Mouse (Mus musculus) spleen, adult 2 months (tissue): Measurements from ENCODE around the gene Chrna9. TPM values are rescaled to one million over a fixed set of nuclear protein-coding genes. Genes with fewer than 3 reads are reported as not detected.

Experiments
- DNase-seq, 2 experiments: peaks; one replicate each; pipeline versions ENCODE4 v3.0.0 to v3.0.0-alpha.2; 2012 to 2021; ENCODE audit warnings: low spot score in 2 of 2, low read depth in 1 of 2
- H3K27ac ChIP-seq: fragments of 200-500 bp; 2 replicates; pipeline ENCODE4 v1.5.1; 2012; ENCODE audit warnings: low read length, inconsistent platforms; ENCODE audit not compliant: insufficient read depth
- H3K27me3 ChIP-seq: fragments of 200-500 bp; 2 replicates; pipeline ENCODE4 v1.6.1; 2012; ENCODE audit warnings: mild to moderate bottlenecking, moderate library complexity, low read length, inconsistent platforms; ENCODE audit not compliant: control insufficient read depth, insufficient read depth
- H3K36me3 ChIP-seq: fragments of 200-500 bp; 2 replicates; pipeline ENCODE4 v1.6.1; 2012; ENCODE audit warnings: mild to moderate bottlenecking, low read length, inconsistent platforms; ENCODE audit not compliant: control insufficient read depth, insufficient read depth
- H3K4me1 ChIP-seq: fragments of 200-500 bp; 2 replicates; pipeline ENCODE4 v1.6.1; 2011; ENCODE audit warnings: inconsistent platforms; ENCODE audit not compliant: control insufficient read depth, insufficient read depth, insufficient read length
- H3K4me3 ChIP-seq: fragments of 200-500 bp; 2 replicates; pipeline ENCODE4 v1.5.1; 2011; ENCODE audit warnings: mild to moderate bottlenecking, inconsistent platforms; ENCODE audit not compliant: insufficient read depth, insufficient read length; ENCODE audit errors: extremely low read depth
- CTCF ChIP-seq: fragments of 200-500 bp; IDR thresholded peaks from 2 replicates; pipeline ENCODE4 v1.5.1; 2011; ENCODE audit warnings: mild to moderate bottlenecking, inconsistent platforms; ENCODE audit not compliant: insufficient read depth, insufficient read length, insufficient replicate concordance; ENCODE audit errors: extremely low read depth
- POLR2A ChIP-seq: fragments of 200-500 bp; IDR thresholded peaks from 2 replicates; pipeline ENCODE4 v1.6.1; 2011; ENCODE audit warnings: low read depth, low read length, inconsistent platforms
- WGBS: fragments of 180-500 bp; shearing (Covaris S2); methylation state at CpG from one replicate; pipeline ENCODE4 v1.1.7; 2018; 5-methylcytosine and 5-hydroxymethylcytosine counted together
- polyA plus RNA-seq: library from polyadenylated mRNA; depleted of rRNA; stranded (reverse); fragments of >200 nt; gene quantifications from 2 replicates; pipeline ENCODE4 v1.2.3, GENCODE M21; 2012

Gene Chrna9
- polyA plus RNA-seq, 1 experiment = 0.54 TPM

DNA sequence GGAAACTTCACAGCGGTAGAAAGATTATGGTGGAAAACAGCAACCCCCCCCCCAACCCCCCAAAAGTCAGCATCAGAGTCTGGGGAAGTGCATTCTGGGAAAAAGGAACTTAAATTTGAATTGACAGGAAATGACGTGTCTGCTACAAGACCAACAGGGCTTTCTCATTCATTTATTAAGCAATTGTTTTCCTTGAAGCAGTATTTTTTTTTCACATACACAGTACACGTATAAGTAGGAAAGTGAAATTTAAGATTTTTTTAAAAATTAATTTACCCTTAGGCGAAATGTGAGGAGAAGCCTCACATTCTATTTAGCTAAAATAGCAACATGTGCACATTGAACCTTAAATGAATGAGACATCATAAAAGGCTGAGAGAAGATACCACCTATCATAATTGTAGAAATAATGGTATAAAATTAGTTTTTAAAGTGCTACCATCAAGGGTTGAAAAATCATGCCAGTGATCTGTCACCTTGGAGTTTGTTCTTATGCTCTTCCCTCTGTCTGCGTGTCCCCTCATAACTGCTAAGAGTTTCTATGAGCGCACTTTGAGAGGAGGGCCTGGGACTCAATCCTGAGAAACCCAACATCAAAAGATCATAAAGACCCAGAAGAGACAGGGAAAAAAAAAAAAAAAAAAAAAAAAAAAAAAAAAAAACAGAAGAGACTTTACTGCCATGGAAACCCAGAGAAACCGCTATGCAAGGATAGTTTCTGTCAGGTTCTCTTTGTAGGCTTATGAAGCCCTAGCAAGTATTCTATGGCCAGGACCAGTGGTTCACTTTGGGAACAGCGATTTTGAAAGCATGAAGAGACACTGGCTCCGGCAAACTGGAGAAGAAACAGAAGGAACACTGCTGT, 21.7 kb downstream of the Chrna9 start:
- TF ChIP-seq POLR2A (no peak), CTCF (no peak)
- peak overlapping the region; percentile 52 for H3K4me3 ChIP-seq
- DNase-seq = no peak
- peaks cover 8% of the 10 kb centered on the region; the same call in 1 of the 2 replicates for H3K4me1 ChIP-seq
- no peaks in the 10 kb centered on the region for H3K27me3 ChIP-seq
- WGBS = 62% methylated on average over 9 of the region's 9 CpGs
- no peaks in the 10 kb centered on the region for H3K36me3 ChIP-seq
- H3K27ac ChIP-seq = peak overlapping the region; percentile 92

DNA sequence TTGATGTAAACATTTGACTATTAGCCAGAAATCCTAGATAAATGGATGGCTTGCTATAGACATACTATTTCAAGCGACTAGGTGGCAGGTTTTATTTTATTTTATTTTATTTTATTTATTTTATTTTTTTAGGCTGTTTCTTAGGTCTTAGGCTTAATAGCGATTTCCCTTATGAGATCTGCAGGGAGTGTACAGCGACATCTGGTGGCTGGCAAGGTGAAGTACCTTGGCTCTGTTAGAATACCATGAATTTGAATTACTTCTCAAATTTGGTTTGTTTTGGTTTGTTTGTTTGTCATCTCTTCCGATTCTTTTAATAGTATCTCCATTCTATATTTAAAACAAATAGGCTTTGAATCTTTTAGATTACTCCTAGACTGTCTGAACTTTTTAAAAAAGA, 23.9 kb downstream of the Chrna9 start:
- no peak overlapping the region for H3K4me3 ChIP-seq
- H3K4me1 ChIP-seq = peaks cover 8% of the 10 kb centered on the region; the same call in 1 of the 2 replicates
- 2% methylated on average over 4 of the region's 4 CpGs for WGBS
- DNase-seq = peak; percentile 53 to 56
- no peak overlapping the region for H3K27ac ChIP-seq
- no peaks in the 10 kb centered on the region for H3K27me3 ChIP-seq
- no peaks in the 10 kb centered on the region for H3K36me3 ChIP-seq
- TF ChIP-seq POLR2A (no peak), CTCF (peak; percentile 69; the same call in 1 of the 2 replicates)

DNA sequence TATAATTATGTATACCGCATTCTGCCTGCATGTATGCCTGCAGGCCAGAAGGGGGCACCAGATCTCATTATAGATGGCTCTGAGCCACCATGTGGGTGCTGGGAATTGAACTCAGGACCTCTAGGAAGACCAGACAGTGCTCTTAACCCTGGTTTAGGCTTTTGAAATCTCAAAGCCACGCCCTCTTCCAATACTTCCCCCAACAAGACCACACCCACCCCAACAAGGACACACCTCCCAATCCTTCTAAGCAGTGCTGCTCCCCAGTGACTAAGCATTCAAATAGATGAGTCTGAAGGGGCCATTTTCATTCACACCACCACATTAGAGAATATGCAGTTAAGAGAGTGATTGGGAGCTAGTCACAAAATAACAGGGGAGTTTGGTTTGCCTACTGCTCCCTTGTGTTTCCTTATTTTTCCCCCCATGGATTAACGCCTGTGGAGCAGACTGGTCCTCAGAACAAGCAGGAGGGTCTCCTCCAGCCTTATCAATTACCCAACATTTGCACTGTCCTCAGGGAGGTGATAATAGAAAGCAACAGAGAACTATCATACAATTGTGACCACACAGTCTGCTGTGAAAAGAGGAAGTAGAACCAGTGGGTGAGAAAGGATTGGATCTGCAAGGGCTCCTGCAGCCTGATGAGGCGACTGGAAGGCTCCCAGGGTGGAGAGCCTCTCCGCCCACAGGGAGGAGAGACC, 25.3 kb downstream of the Chrna9 start:
- Histone ChIP-seq H3K27ac (no peak overlapping the region), H3K4me1 (peaks cover 4% of the 10 kb centered on the region; the same call in 1 of the 2 replicates), H3K4me3 (no peak overlapping the region), H3K36me3 (no peaks in the 10 kb centered on the region), H3K27me3 (no peaks in the 10 kb centered on the region)
- 49% methylated on average over 5 of the region's 5 CpGs for WGBS
- no peak for DNase-seq
- TF ChIP-seq POLR2A = no peak
- no peak for TF ChIP-seq CTCF

DNA sequence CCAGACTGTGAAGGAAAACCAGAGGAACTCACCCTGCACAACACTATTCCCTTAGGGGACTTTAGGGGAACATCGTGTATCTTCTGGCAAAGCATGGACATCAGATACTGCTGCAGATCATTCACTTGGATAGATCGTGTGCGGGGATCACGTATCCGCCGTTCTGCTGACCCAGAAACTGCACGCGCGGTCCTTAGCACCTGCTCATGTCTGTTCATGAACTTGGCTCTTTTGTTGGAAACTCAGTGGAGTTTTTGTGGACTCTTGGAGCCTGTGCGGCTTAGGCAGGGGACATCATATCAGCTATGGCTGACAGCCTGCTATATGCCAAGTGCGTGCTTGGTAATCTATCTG, 25.9 kb downstream of the Chrna9 start:
- peaks cover 3% of the 10 kb centered on the region; the same call in 1 of the 2 replicates for H3K4me1 ChIP-seq
- no peak overlapping the region for H3K27ac ChIP-seq
- no peak overlapping the region for H3K4me3 ChIP-seq
- H3K27me3 ChIP-seq = no peaks in the 10 kb centered on the region
- H3K36me3 ChIP-seq = no peaks in the 10 kb centered on the region
- WGBS = 77% methylated on average over 11 of the region's 11 CpGs
- DNase-seq = no peak
- TF ChIP-seq CTCF (no peak), POLR2A (no peak)

DNA sequence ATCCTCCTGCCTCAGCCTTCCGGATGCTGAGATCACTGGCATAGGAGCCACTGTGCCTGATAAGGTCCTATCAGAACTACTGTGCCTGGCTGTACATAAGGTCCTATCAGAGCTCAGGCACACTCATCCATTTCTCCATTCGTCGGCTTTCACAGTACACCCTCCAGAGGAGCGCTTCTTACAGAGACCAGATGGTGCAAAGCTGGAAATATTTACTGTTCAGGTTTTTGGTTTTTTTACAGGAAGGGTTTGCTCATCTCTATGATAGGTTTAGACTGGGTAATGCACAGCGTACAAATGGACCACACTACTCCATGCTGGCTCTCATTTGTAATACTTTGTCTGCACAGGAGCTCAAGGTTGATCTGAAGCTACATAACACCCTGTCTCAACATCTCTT, 28.6 kb downstream of the Chrna9 start:
- no peak for TF ChIP-seq CTCF
- TF ChIP-seq POLR2A = no peak
- Histone ChIP-seq H3K27ac (no peak overlapping the region), H3K27me3 (no peaks in the 10 kb centered on the region), H3K4me1 (peaks cover 3% of the 10 kb centered on the region; the same call in 1 of the 2 replicates), H3K36me3 (no peaks in the 10 kb centered on the region), H3K4me3 (no peak overlapping the region)
- no peak for DNase-seq
- 93% methylated on average over 5 of the region's 5 CpGs for WGBS

DNA sequence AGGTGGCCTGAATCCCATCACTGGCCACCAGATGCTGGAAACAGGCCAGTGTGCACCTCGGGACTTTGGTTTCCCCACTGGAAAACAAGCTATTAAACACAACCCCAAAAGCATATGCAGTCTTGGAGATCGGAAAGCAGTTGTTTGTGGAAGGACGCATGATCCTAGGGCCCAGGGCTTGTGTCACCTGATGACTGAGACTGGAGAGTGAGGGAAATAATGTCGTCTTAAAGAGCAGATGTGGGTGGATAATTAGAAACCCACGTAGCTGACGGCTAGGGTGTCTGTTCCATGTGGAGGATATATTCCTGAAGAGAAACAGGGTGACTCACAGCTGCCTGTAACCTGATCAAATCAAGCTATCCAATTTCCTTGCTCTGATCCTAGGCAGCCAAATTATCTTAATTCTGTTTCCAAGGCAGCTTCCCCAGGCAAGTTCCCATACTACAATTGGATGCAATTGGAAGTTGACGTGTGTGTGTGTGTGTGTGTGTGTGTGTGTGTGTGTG, 31.1 kb downstream of the Chrna9 start:
- TF ChIP-seq POLR2A = no peak
- no peak for TF ChIP-seq CTCF
- H3K27me3 ChIP-seq = no peaks in the 10 kb centered on the region
- H3K4me3 ChIP-seq = no peak overlapping the region
- H3K36me3 ChIP-seq = no peaks in the 10 kb centered on the region
- DNase-seq = no peak
- WGBS = 86% methylated on average over 7 of the region's 7 CpGs
- no peaks in the 10 kb centered on the region; the same call in 1 of the 2 replicates for H3K4me1 ChIP-seq
- H3K27ac ChIP-seq = no peak overlapping the region

DNA sequence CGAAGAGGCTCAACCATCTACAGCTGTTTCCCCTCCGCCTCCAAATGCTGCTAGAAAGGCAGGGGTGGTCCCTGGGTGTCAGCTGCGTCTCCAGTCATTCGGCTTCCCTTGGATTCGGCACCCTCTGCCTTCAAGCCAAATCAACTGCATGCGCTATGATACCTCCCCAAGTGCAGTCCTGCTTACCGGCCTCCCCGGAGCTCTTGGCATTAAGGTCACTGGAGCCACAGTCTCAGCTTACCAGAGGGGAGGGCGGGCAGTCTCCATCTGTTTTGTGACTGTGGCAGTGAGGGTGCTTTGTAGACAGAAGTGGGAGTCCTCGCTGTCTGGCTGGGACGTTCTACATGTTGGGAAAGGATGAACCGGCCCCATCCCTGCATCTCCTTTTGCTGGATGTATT, 32.4 kb downstream of the Chrna9 start:
- Histone ChIP-seq H3K4me1 (no peaks in the 10 kb centered on the region; the same call in 1 of the 2 replicates), H3K4me3 (no peak overlapping the region), H3K36me3 (no peaks in the 10 kb centered on the region), H3K27me3 (no peaks in the 10 kb centered on the region), H3K27ac (no peak overlapping the region)
- no peak for DNase-seq
- no peak for TF ChIP-seq POLR2A
- no peak for TF ChIP-seq CTCF
- 88% methylated on average over 12 of the region's 12 CpGs for WGBS
